Mouse (Mus musculus): ENCODE results near the gene Xpot. TPM values are rescaled to one million over a fixed set of nuclear protein-coding genes. Genes with fewer than 3 reads are reported as not detected.

Gene Xpot
- polyA plus RNA-seq, 1 experiment, result 78.6 TPM

DNA sequence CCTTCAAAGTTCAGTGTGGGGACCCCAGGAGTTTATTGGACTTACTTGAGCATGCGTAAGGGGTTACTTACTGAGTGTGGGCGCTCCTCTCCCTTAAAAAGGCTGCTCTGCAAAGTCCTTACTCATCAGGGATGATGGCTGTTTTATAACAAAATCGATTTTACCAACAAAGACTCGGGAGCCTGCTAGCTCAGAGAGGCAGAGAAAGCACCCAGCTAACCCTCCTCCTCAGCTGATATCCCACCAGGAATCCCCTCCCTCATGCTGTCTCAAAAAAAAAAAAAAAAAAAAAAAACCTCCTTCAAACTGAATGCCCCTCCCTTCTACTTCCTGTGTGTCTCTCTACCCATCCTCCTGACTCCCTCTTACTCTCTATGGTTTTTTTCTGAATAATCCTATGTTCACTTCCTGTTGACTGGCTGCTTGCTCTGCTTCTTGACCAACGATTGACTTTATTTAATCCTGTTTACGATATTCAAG, 2.5 kb upstream of the Xpot start:
- no peaks in the 10 kb centered on the region for H3K27me3 ChIP-seq (ENCODE audit: control insufficient read depth, insufficient read depth, insufficient read length)
- H3K79me2 ChIP-seq (ENCODE audit: control insufficient read depth, insufficient read depth), result peaks cover 21% of the 10 kb centered on the region
- TF ChIP-seq POLR2A (IDR thresholded peaks at IDR 0.05; ENCODE audit: insufficient read length, low read depth) (no peak), TCF3 (IDR thresholded peaks at IDR 0.05; ENCODE audit: insufficient read length, low read depth) (no peak), USF1 (IDR thresholded peaks at IDR 0.05; ENCODE audit: low read depth) (no peak), TCF12 (IDR thresholded peaks at IDR 0.05; ENCODE audit: insufficient read depth, poor library complexity, severe bottlenecking) (no peak), MYOG (IDR thresholded peaks at IDR 0.05; ENCODE audit: control insufficient read depth in 1 of 3, insufficient read depth in 1 of 3, insufficient read length in 2 of 3, low read depth in 2 of 3) (no peak), CEBPB (IDR thresholded peaks at IDR 0.05; ENCODE audit: insufficient read depth, poor library complexity, severe bottlenecking) (no peak), MAX (IDR thresholded peaks at IDR 0.05; ENCODE audit: low read depth) (no peak), SRF (IDR thresholded peaks at IDR 0.05; ENCODE audit: control insufficient read depth, insufficient read length, low read depth) (no peak), MYOD1 (IDR thresholded peaks at IDR 0.05; ENCODE audit: control insufficient read depth in 1 of 3, insufficient read length in 2 of 3, low read depth in 2 of 3) (no peak), REST (IDR thresholded peaks at IDR 0.05; ENCODE audit: insufficient read depth, insufficient read length) (no peak), E2F4 (IDR thresholded peaks at IDR 0.05; ENCODE audit: insufficient read depth) (no peak), POLR2AphosphoS2 (IDR thresholded peaks at IDR 0.05; ENCODE audit: insufficient read length, low read depth) (no peak)
- H3K36me3 ChIP-seq (ENCODE audit: control insufficient read depth, insufficient read depth), result no peaks in the 10 kb centered on the region
- H3K4me2 ChIP-seq (ENCODE audit: low read depth), result no peak overlapping the region
- no peak overlapping the region for H3ac ChIP-seq (ENCODE audit: control insufficient read depth, insufficient read length)
- H3K4me3 ChIP-seq, result no peak overlapping the region

DNA sequence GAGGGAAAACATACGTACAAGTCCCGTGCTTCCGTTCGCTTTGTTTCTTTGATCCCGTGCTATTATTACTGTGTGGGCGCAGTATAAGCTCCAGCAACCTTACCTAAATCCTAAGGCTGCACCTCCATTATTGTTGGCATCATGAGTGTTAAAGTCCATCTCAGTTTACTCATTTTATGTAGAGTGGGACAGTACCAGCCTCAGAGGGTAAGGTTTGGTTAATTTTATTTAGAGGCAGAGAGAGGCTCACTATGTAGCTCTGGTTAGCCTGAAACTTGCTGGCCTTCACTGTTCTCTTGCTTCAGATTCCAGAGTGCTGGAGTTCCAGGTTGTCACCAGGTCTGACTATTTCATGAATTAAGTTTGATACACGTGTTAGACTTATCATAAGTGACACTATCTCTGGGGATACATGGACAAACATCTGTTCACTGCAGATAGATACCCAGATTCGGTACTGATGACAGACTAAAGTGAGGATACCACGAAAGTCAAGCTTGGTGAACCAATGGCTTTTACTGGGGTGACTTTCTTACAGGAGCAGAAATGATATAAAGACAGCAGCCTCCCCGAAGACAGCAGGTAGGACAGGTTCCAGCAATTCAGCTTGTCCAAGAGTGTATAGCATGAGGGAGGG, 1.2 kb upstream of the Xpot start:
- TF ChIP-seq REST (IDR thresholded peaks at IDR 0.05; ENCODE audit: insufficient read depth, insufficient read length), result no peak
- TF ChIP-seq USF1 (IDR thresholded peaks at IDR 0.05; ENCODE audit: low read depth), result no peak
- no peak for TF ChIP-seq POLR2AphosphoS2 (IDR thresholded peaks at IDR 0.05; ENCODE audit: insufficient read length, low read depth)
- TF ChIP-seq MYOD1 (IDR thresholded peaks at IDR 0.05; ENCODE audit: control insufficient read depth in 1 of 3, insufficient read length in 2 of 3, low read depth in 2 of 3), result no peak
- TF ChIP-seq SRF (IDR thresholded peaks at IDR 0.05; ENCODE audit: control insufficient read depth, insufficient read length, low read depth), result no peak
- TF ChIP-seq CEBPB (IDR thresholded peaks at IDR 0.05; ENCODE audit: insufficient read depth, poor library complexity, severe bottlenecking), result no peak
- no peak for TF ChIP-seq TCF3 (IDR thresholded peaks at IDR 0.05; ENCODE audit: insufficient read length, low read depth)
- no peak for TF ChIP-seq TCF12 (IDR thresholded peaks at IDR 0.05; ENCODE audit: insufficient read depth, poor library complexity, severe bottlenecking)
- TF ChIP-seq MYOG (IDR thresholded peaks at IDR 0.05; ENCODE audit: control insufficient read depth in 1 of 3, insufficient read depth in 1 of 3, insufficient read length in 2 of 3, low read depth in 2 of 3), result no peak
- TF ChIP-seq E2F4 (IDR thresholded peaks at IDR 0.05; ENCODE audit: insufficient read depth), result no peak
- no peak for TF ChIP-seq MAX (IDR thresholded peaks at IDR 0.05; ENCODE audit: low read depth)
- H3K4me2 ChIP-seq (ENCODE audit: low read depth), result peak overlapping the region; percentile 91

DNA sequence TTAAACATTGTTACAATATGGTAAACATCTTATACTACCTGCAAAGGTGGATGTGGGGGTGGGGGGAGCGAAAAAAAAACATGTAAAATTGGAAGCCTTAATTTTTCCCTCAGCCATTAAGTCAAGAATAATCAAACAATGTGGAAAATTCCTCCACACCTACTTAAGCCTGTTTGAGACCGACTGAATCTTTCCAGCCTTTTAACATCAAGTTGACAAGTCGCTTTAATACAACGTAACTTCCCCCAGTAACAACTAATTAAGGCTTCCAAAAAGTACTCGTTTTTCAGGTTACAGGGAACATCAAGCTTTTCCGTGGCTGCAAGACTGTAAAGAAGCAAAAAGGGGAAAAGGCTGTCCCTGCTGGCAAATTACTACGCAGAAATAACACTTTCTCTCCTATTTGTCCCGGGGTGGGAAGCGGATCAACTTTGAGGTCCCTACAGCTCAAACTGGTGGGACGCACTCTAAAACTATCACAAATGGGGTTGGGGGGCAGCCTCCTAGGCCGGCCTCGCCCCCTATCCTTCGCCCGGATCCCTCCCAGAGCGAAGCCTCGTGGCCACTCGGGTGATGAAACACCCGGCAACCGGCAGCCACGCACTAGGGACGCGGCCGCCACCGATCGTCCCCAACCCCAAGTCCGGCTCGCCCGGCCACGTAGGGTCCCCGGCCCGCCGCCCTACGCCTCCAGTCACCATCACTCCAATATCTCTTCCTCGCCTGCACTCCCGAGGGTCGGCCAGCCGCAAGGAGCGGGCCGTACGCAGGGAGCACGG, 536 bp downstream of the Xpot start:
- Histone ChIP-seq H3ac (ENCODE audit: control insufficient read depth, insufficient read length) (peak overlapping the region; percentile 88), H3K4me2 (ENCODE audit: low read depth) (peak overlapping the region; percentile 86), H3K36me3 (ENCODE audit: control insufficient read depth, insufficient read depth) (peaks cover 14% of the 10 kb centered on the region), H3K4me3 (peak overlapping the region; percentile 90), H3K79me2 (ENCODE audit: control insufficient read depth, insufficient read depth) (peaks cover 51% of the 10 kb centered on the region), H3K27me3 (ENCODE audit: control insufficient read depth, insufficient read depth, insufficient read length) (no peaks in the 10 kb centered on the region)
- TF ChIP-seq MYOD1 (IDR thresholded peaks at IDR 0.05; ENCODE audit: control insufficient read depth in 1 of 3, insufficient read length in 2 of 3, low read depth in 2 of 3), result no peak
- no peak for TF ChIP-seq TCF12 (IDR thresholded peaks at IDR 0.05; ENCODE audit: insufficient read depth, poor library complexity, severe bottlenecking)
- no peak for TF ChIP-seq USF1 (IDR thresholded peaks at IDR 0.05; ENCODE audit: low read depth)
- peak; percentile 65 for TF ChIP-seq POLR2AphosphoS2 (IDR thresholded peaks at IDR 0.05; ENCODE audit: insufficient read length, low read depth)
- TF ChIP-seq SRF (IDR thresholded peaks at IDR 0.05; ENCODE audit: control insufficient read depth, insufficient read length, low read depth), result no peak
- TF ChIP-seq CEBPB (IDR thresholded peaks at IDR 0.05; ENCODE audit: insufficient read depth, poor library complexity, severe bottlenecking), result peak; percentile 97
- peak; percentile 55 for TF ChIP-seq MAX (IDR thresholded peaks at IDR 0.05; ENCODE audit: low read depth)
- peak; percentile 61 for TF ChIP-seq POLR2A (IDR thresholded peaks at IDR 0.05; ENCODE audit: insufficient read length, low read depth)
- TF ChIP-seq REST (IDR thresholded peaks at IDR 0.05; ENCODE audit: insufficient read depth, insufficient read length), result no peak

More for the DNA sequence above, 1.2 kb upstream of the Xpot start:
- Histone ChIP-seq H3K27me3 (ENCODE audit: control insufficient read depth, insufficient read depth, insufficient read length) (no peaks in the 10 kb centered on the region), H3K4me3 (peak overlapping the region; percentile 90), H3K79me2 (ENCODE audit: control insufficient read depth, insufficient read depth) (peaks cover 34% of the 10 kb centered on the region), H3K36me3 (ENCODE audit: control insufficient read depth, insufficient read depth) (peaks cover 5% of the 10 kb centered on the region), H3ac (ENCODE audit: control insufficient read depth, insufficient read length) (no peak overlapping the region)

DNA sequence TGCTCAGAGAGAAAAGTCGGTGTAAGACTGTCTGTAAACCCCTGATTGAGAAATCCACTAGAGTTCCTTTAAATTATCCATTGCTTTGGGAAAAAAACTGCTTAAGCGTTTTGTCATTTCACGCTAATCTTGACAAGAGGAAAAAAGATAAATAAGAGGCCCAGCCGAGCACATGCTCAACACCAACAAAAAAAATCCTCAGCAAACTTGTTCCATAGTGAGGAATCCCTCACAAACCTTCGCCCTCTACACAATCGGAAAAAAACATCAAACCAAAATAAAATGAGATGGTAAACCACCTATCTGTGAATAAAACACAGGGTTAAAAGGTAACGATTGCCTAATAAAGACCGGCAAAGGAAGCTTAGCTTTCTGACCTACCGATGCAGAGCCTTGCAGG, 1.1 kb downstream of the Xpot start:
- H3ac ChIP-seq (ENCODE audit: control insufficient read depth, insufficient read length), result peak overlapping the region; percentile 88
- TF ChIP-seq MYOD1 (IDR thresholded peaks at IDR 0.05; ENCODE audit: control insufficient read depth in 1 of 3, insufficient read length in 2 of 3, low read depth in 2 of 3), result no peak
- no peak for TF ChIP-seq TCF12 (IDR thresholded peaks at IDR 0.05; ENCODE audit: insufficient read depth, poor library complexity, severe bottlenecking)
- TF ChIP-seq TCF3 (IDR thresholded peaks at IDR 0.05; ENCODE audit: insufficient read length, low read depth), result no peak
- TF ChIP-seq SRF (IDR thresholded peaks at IDR 0.05; ENCODE audit: control insufficient read depth, insufficient read length, low read depth), result no peak
- TF ChIP-seq POLR2AphosphoS2 (IDR thresholded peaks at IDR 0.05; ENCODE audit: insufficient read length, low read depth), result no peak
- no peak for TF ChIP-seq REST (IDR thresholded peaks at IDR 0.05; ENCODE audit: insufficient read depth, insufficient read length)
- peak overlapping the region; percentile 90 for H3K4me3 ChIP-seq
- peak overlapping the region; percentile 86 for H3K4me2 ChIP-seq (ENCODE audit: low read depth)
- peaks cover 18% of the 10 kb centered on the region for H3K36me3 ChIP-seq (ENCODE audit: control insufficient read depth, insufficient read depth)
- H3K27me3 ChIP-seq (ENCODE audit: control insufficient read depth, insufficient read depth, insufficient read length), result no peaks in the 10 kb centered on the region
- peaks cover 57% of the 10 kb centered on the region for H3K79me2 ChIP-seq (ENCODE audit: control insufficient read depth, insufficient read depth)

Data from myocyte (in vitro differentiated cells).